ENCODE assay signal across 8 mouse cellular contexts in the genomic region with DNA sequence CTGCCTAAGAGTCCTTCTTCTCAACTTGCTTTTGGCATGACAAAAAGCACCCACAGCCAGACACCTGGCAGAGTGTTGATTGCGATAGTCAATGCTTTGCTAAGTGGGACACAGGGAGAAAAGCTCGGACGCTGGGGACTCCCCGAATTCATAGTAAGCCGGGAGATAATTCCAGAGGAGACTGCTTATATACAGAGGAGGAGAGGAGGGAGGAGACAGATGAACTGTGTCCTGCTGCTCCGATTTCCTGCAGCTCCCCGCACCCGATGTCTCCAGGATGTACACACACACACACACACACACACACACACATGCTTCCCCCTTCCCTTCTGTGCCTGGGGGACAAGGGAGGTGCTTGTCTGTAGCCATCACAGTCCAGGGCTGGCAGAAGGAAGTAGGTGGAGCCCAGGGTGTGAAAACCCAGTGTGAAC. TPM values are rescaled to one million over a fixed set of nuclear protein-coding genes. Genes with fewer than 3 reads are reported as not detected.
DNase-seq lines count a peak whose midpoint lies in the region; ATAC-seq lines count a peak whose summit lies in the region.

No protein-coding gene starts in this region.

- 43% methylated on average over 8 of the region's 8 CpGs for whole genome bisulfite sequencing in hindbrain, embryonic 14.5 days
- 21% methylated on average over 8 of the region's 8 CpGs for WGBS in liver, embryonic 13.5 days (ENCODE audit: insufficient replicate concordance)
- WGBS in neural tube, embryonic 13.5 days: 39% methylated on average over 8 of the region's 8 CpGs

- H3K27me3 ChIP-seq in hindbrain, embryonic 14.5 days (ENCODE audit: control insufficient read depth, insufficient read depth, low read length): no peaks in the 10 kb centered on the region
- H3K27me3 ChIP-seq in liver, embryonic 13.5 days: no peaks in the 10 kb centered on the region
- no peaks in the 10 kb centered on the region for H3K27me3 ChIP-seq in neural tube, embryonic 13.5 days

- intact Hi-C loops in left cerebral cortex, postnatal 4 days (cut with DNase I): no loop called here
- intact Hi-C loops in left cerebral cortex, postnatal 36 days (cut with DNase I): loop anchor here (5.0 kb wide), 1 partner anchor 47 kb away; no protein-coding TSS in a partner anchor

- H3K4me2 ChIP-seq in hindbrain, embryonic 14.5 days (replicated peaks): no peak overlapping the region
- no peak overlapping the region for H3K4me2 ChIP-seq in liver, embryonic 13.5 days
- H3K4me2 ChIP-seq in neural tube, embryonic 13.5 days: 0 out of 2 replicates have a peak overlapping the region, but pooled peaks have one; percentile 7

- H3K9ac ChIP-seq in hindbrain, embryonic 14.5 days: peak overlapping the region; percentile 21
- no peak overlapping the region for H3K9ac ChIP-seq in liver, embryonic 13.5 days
- H3K9ac ChIP-seq in neural tube, embryonic 13.5 days: peak overlapping the region; percentile 45

- H3K4me1 ChIP-seq in hindbrain, embryonic 14.5 days (replicated peaks; ENCODE audit: control insufficient read depth, insufficient read depth, low read length): peaks cover 54% of the 10 kb centered on the region
- H3K4me1 ChIP-seq in liver, embryonic 13.5 days (replicated peaks): peaks cover 45% of the 10 kb centered on the region
- H3K4me1 ChIP-seq in neural tube, embryonic 13.5 days (replicated peaks): peaks cover 95% of the 10 kb centered on the region

- DNase-seq in left cerebral cortex, postnatal 4 days: peak; percentile 35
- no peak for DNase-seq in left cerebral cortex, adult 11 months (ENCODE audit: low spot score)
- peak; percentile 61 to 63 for DNase-seq in gastrocnemius, adult 8-10 months (ENCODE audit: low spot score in 2 of 2)
- no peak for DNase-seq in hindbrain, embryonic 14.5 days (ENCODE audit: low spot score)
- DNase-seq in liver, embryonic 13.5 days: no peak
- DNase-seq in B cell, adult 2 months: no peak
- DNase-seq in left cerebral cortex, postnatal 36 days (ENCODE audit: low spot score in 2 of 2): no peak

- H3K9me3 ChIP-seq in hindbrain, embryonic 14.5 days (ENCODE audit: control insufficient read depth, low read length): no peaks in the 10 kb centered on the region
- H3K9me3 ChIP-seq in liver, embryonic 13.5 days (replicated peaks): no peaks in the 10 kb centered on the region
- H3K9me3 ChIP-seq in neural tube, embryonic 13.5 days: no peaks in the 10 kb centered on the region

- H3K36me3 ChIP-seq in hindbrain, embryonic 14.5 days (replicated peaks; ENCODE audit: control insufficient read depth, insufficient read depth): no peaks in the 10 kb centered on the region
- H3K36me3 ChIP-seq in liver, embryonic 13.5 days: no peaks in the 10 kb centered on the region
- H3K36me3 ChIP-seq in neural tube, embryonic 13.5 days: no peaks in the 10 kb centered on the region

- no peak overlapping the region for H3K4me3 ChIP-seq in hindbrain, embryonic 14.5 days (replicated peaks; ENCODE audit: low read length)
- no peak overlapping the region for H3K4me3 ChIP-seq in liver, embryonic 13.5 days (replicated peaks)
- no peak overlapping the region for H3K4me3 ChIP-seq in neural tube, embryonic 13.5 days

- no peak for ATAC-seq in hindbrain, embryonic 14.5 days (ENCODE audit: low FRiP score)
- 0 out of 2 replicates have a peak, but pooled peaks have one; percentile 43 for ATAC-seq in liver, embryonic 13.5 days (ENCODE audit: low read depth)
- no peak for ATAC-seq in neural tube, embryonic 13.5 days (ENCODE audit: low read depth)

- peak overlapping the region; percentile 29; the same call in 1 of the 2 replicates for H3K27ac ChIP-seq in hindbrain, embryonic 14.5 days
- H3K27ac ChIP-seq in liver, embryonic 13.5 days: no peak overlapping the region
- H3K27ac ChIP-seq in neural tube, embryonic 13.5 days (replicated peaks): peak overlapping the region; percentile 75

RNA-seq across cellular contexts. Expression of gene Cuedc1, which starts 17.0 kb away (rescaled TPM):
- 10 to 100 TPM; 65.4 to 69.7 TPM for total RNA-seq in left cerebral cortex, postnatal 4 days (2021)
- 100 to 1,000 TPM; 108 to 156 (median 116) TPM for total RNA-seq in gastrocnemius, adult 8-10 months (2022)
- 32.4 and 37.8 TPM in 2 replicates for polyA plus RNA-seq in hindbrain, embryonic 14.5 days (2014; fragmentation: Nextera tagmentation; extraction: Ambion mirVana)
- 1.6 and 1.8 TPM in 2 replicates for polyA plus RNA-seq in liver, embryonic 13.5 days (2015; fragmentation: Nextera tagmentation; extraction: Ambion mirVana)
- 51.3 and 59.1 TPM in 2 replicates for polyA plus RNA-seq in neural tube, embryonic 13.5 days (2015; fragmentation: Nextera tagmentation; extraction: Ambion mirVana)
- total RNA-seq in left cerebral cortex, postnatal 36 days (2021): 10 to 100 TPM; 23.9 to 31.7 TPM

RNA-seq across cellular contexts. Expression of gene Vezf1, which starts 46.8 kb away (rescaled TPM):
- total RNA-seq in left cerebral cortex, postnatal 4 days (2021): 10 to 100 TPM; 35.3 to 38.2 TPM
- total RNA-seq in gastrocnemius, adult 8-10 months (2022): 100 to 1,000 TPM in 1 of 4 experiments, 10 to 100 TPM in 3; 98.6 to 102 (median 98.9) TPM
- 48.3 and 50.2 TPM in 2 replicates for polyA plus RNA-seq in hindbrain, embryonic 14.5 days (2014; fragmentation: Nextera tagmentation; extraction: Ambion mirVana)
- polyA plus RNA-seq in liver, embryonic 13.5 days (2015; fragmentation: Nextera tagmentation; extraction: Ambion mirVana): 7.6 and 10.4 TPM in 2 replicates
- 53.9 and 62.8 TPM in 2 replicates for polyA plus RNA-seq in neural tube, embryonic 13.5 days (2015; fragmentation: Nextera tagmentation; extraction: Ambion mirVana)
- total RNA-seq in left cerebral cortex, postnatal 36 days (2021): 10 to 100 TPM; 24.4 to 26.2 TPM

Comparison
In these comparisons a context has a peak if more than half of its experiments do, and no peak if none do; other contexts are left out.
1. DNase-seq: peak in left cerebral cortex, postnatal 4 days (single experiment) and gastrocnemius, adult 8-10 months (2 of 2); none in left cerebral cortex, adult 11 months (single experiment), hindbrain, embryonic 14.5 days (single experiment), liver, embryonic 13.5 days (single experiment), B cell, adult 2 months (0 of 2) and left cerebral cortex, postnatal 36 days (0 of 2).